Mouse (Mus musculus) cerebellum, adult 2 months (tissue): ENCODE results near the gene Sbf1.

Experiments
- CTCF ChIP-seq: fragments of 200-500 bp; IDR thresholded peaks from 2 replicates; pipeline ENCODE4 v1.5.1; 2011; ENCODE audit warnings: low read depth, mild to moderate bottlenecking, control low read depth, low read length, moderate library complexity, borderline replicate concordance; ENCODE audit not compliant: insufficient read depth
- POLR2A ChIP-seq: fragments of 200-500 bp; IDR thresholded peaks from 2 replicates; pipeline ENCODE4 v1.6.1; 2011; ENCODE audit warnings: low read length, control low read depth, borderline replicate concordance; ENCODE audit not compliant: insufficient read depth

GRCm38 (mm10) chr15:89334774-89335537 lies 19.8 kb upstream of the Sbf1 start:
- TF ChIP-seq POLR2A: no peak
- no peak for TF ChIP-seq CTCF
